ENCODE assay signal across 11 mouse cellular contexts in the genomic region with DNA sequence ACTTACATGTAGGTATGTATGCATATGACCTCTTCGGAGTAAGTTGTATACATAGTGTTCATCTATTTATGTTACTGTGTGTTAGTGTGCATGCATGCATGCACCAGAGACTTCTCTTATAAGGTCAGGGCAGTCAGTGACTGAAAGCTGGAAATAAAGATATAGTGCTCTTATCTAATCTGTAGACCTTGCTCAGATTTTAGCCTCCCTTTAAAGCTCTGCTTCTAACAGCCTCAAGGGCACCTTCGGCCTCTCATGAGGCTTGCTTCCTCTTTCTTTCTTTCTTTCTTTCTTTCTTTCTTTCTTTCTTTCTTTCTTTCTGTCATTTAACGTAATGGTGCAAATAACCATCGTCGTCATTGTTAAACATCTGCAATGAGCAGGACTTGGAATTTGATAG. TPM values are rescaled to one million over a fixed set of nuclear protein-coding genes. Genes with fewer than 3 reads are reported as not detected.
DNase-seq lines count a peak whose midpoint lies in the region; ATAC-seq and TF ChIP-seq lines count a peak whose summit lies in the region.
"Had no signal": no experiment of that assay in that cellular context is flagged by ENCODE, and none has a peak within 500 bp of the region (broad histone marks: within the 10 kb centered on the region; RNA-seq: fewer than 3 reads in every experiment).

No protein-coding gene starts in this region.

- intact Hi-C loops in gastrocnemius, adult 2 months (cut with DNase I), result no loop called here

- H3K4me3 ChIP-seq in gastrocnemius, adult 2 months, result peak overlapping the region; percentile 99; the same call in 1 of the 2 replicates
- H3K4me3 ChIP-seq in kidney, embryonic 16.5 days (ENCODE audit: low read length), result no peak overlapping the region
- no peak overlapping the region for H3K4me3 ChIP-seq in kidney, embryonic 15.5 days (replicated peaks)
- peak overlapping the region; percentile 90; the same call in 1 of the 2 replicates for H3K4me3 ChIP-seq in liver, embryonic 12.5 days
- H3K4me3 ChIP-seq in stomach, embryonic 14.5 days (ENCODE audit: low read depth, low read length), result no peak overlapping the region

- no peak for DNase-seq in gastrocnemius, adult 2 months
- DNase-seq in gastrocnemius, postnatal 10 days, result no peak
- no peak for DNase-seq in retina, postnatal 1 day
- DNase-seq: kidney, adult 9 months had no signal

- no peaks in the 10 kb centered on the region for H3K36me3 ChIP-seq in kidney, embryonic 16.5 days (ENCODE audit: insufficient read depth, low read length)
- 0 out of 2 replicates have a peak, but pooled peaks cover 8% of the 10 kb centered on the region for H3K36me3 ChIP-seq in kidney, embryonic 15.5 days
- peaks cover 9% of the 10 kb centered on the region for H3K36me3 ChIP-seq in liver, embryonic 12.5 days
- H3K36me3 ChIP-seq in stomach, embryonic 14.5 days (ENCODE audit: control insufficient read depth, insufficient read depth, low read length), result no peaks in the 10 kb centered on the region

- peak overlapping the region; percentile 87; the same call in 1 of the 2 replicates for H3K4me2 ChIP-seq in kidney, embryonic 16.5 days (replicated peaks; ENCODE audit: low read depth, low read length)
- no peak overlapping the region for H3K4me2 ChIP-seq in kidney, embryonic 15.5 days
- peak overlapping the region; percentile 91 for H3K4me2 ChIP-seq in liver, embryonic 12.5 days
- H3K4me2 ChIP-seq in stomach, embryonic 14.5 days (replicated peaks; ENCODE audit: low read depth, low read length), result no peak overlapping the region; the same call in 1 of the 2 replicates

- H3K9me3 ChIP-seq in kidney, embryonic 16.5 days (ENCODE audit: low read length), result no peaks in the 10 kb centered on the region
- H3K9me3 ChIP-seq in kidney, embryonic 15.5 days (replicated peaks), result no peaks in the 10 kb centered on the region
- H3K9me3 ChIP-seq in liver, embryonic 12.5 days (replicated peaks), result no peaks in the 10 kb centered on the region
- no peaks in the 10 kb centered on the region for H3K9me3 ChIP-seq in stomach, embryonic 14.5 days (ENCODE audit: control insufficient read depth, low read depth, low read length)
- H3K9me3 ChIP-seq: G1E had no signal

- WGBS in kidney, embryonic 16.5 days, result 71% methylated on average over 5 of the region's 5 CpGs
- WGBS in kidney, embryonic 15.5 days, result 79% methylated on average over 5 of the region's 5 CpGs
- WGBS in liver, embryonic 12.5 days (ENCODE audit: insufficient replicate concordance), result 58% methylated on average over 5 of the region's 5 CpGs
- 67% methylated on average over 5 of the region's 5 CpGs for WGBS in stomach, embryonic 14.5 days

- no peak overlapping the region for H3K9ac ChIP-seq in kidney, embryonic 16.5 days (replicated peaks; ENCODE audit: low read length)
- no peak overlapping the region for H3K9ac ChIP-seq in kidney, embryonic 15.5 days
- H3K9ac ChIP-seq in liver, embryonic 12.5 days, result no peak overlapping the region
- H3K9ac ChIP-seq in stomach, embryonic 14.5 days (replicated peaks; ENCODE audit: low read depth, low read length), result no peak overlapping the region

- no peak for TF ChIP-seq CTCF in gastrocnemius, adult 2 months (IDR thresholded peaks at IDR 0.05)

- no peak for ATAC-seq in kidney, embryonic 16.5 days (ENCODE audit: low FRiP score, low TSS enrichment)
- ATAC-seq in kidney, embryonic 15.5 days (replicated peaks; ENCODE audit: low FRiP score), result no peak
- ATAC-seq in liver, embryonic 12.5 days, result no peak
- ATAC-seq in stomach, embryonic 14.5 days (ENCODE audit: insufficient number of reproducible peaks, insufficient read depth, low FRiP score, low read depth), result no peak
- ATAC-seq in erythroblast, adult 5-6 weeks (replicated peaks; ENCODE audit: low FRiP score, poor library complexity, severe bottlenecking), result no peak

- H3K4me1 ChIP-seq in kidney, embryonic 16.5 days (ENCODE audit: insufficient read depth, low read length), result peaks cover 20% of the 10 kb centered on the region
- peaks cover 40% of the 10 kb centered on the region for H3K4me1 ChIP-seq in kidney, embryonic 15.5 days
- peaks cover 27% of the 10 kb centered on the region for H3K4me1 ChIP-seq in liver, embryonic 12.5 days
- peaks cover 12% of the 10 kb centered on the region; the same call in 1 of the 2 replicates for H3K4me1 ChIP-seq in stomach, embryonic 14.5 days (ENCODE audit: control insufficient read depth, insufficient read depth, low read length)

- H3K27ac ChIP-seq in gastrocnemius, adult 2 months, result peak overlapping the region; percentile 97
- no peak overlapping the region for H3K27ac ChIP-seq in kidney, embryonic 16.5 days (ENCODE audit: low read length)
- no peak overlapping the region for H3K27ac ChIP-seq in kidney, embryonic 15.5 days
- H3K27ac ChIP-seq in liver, embryonic 12.5 days, result 0 out of 2 replicates have a peak overlapping the region, but pooled peaks have one; percentile 88
- peak overlapping the region; percentile 95; the same call in 1 of the 2 replicates for H3K27ac ChIP-seq in stomach, embryonic 14.5 days (ENCODE audit: low read length)

- H3K27me3 ChIP-seq in kidney, embryonic 16.5 days (ENCODE audit: insufficient read depth, low read length), result no peaks in the 10 kb centered on the region
- no peaks in the 10 kb centered on the region for H3K27me3 ChIP-seq in kidney, embryonic 15.5 days
- peaks cover 7% of the 10 kb centered on the region; the same call in 1 of the 2 replicates for H3K27me3 ChIP-seq in liver, embryonic 12.5 days (replicated peaks)
- H3K27me3 ChIP-seq in stomach, embryonic 14.5 days (ENCODE audit: control insufficient read depth, insufficient read depth, low read length), result no peaks in the 10 kb centered on the region

RNA-seq across cellular contexts. Expression of gene Ykt6, which starts 1.1 kb away (rescaled TPM):
- 10 to 100 TPM; 37.0 to 46.7 TPM for total RNA-seq in gastrocnemius, adult 2 months (2021)
- total RNA-seq in gastrocnemius, postnatal 10 days (2021), result 10 to 100 TPM; 46.7 to 50.4 TPM
- 56.1 and 61.8 TPM in 2 replicates for polyA plus RNA-seq in kidney, embryonic 16.5 days (2015; fragmentation: Nextera tagmentation; extraction: Ambion mirVana)
- polyA plus RNA-seq in kidney, embryonic 15.5 days (2015; fragmentation: Nextera tagmentation; extraction: Ambion mirVana), result 52.9 and 57.3 TPM in 2 replicates
- 25.2 and 25.7 TPM in 2 replicates for polyA plus RNA-seq in liver, embryonic 12.5 days (2016; fragmentation: Nextera tagmentation; extraction: Ambion mirVana)
- polyA plus RNA-seq in stomach, embryonic 14.5 days (2014; fragmentation: Nextera tagmentation; extraction: Ambion mirVana), result 23.2 and 23.3 TPM in 2 replicates
- total RNA-seq in erythroblast, adult 5-6 weeks (2015; ENCODE audit: low replicate concordance), result 9.8 and 11.3 TPM in 2 replicates
- 6.8 and 22.3 TPM in 2 replicates for total RNA-seq in erythroblast, adult 5-6 weeks (2017; ENCODE audit: low replicate concordance)

RNA-seq across cellular contexts. Expression of gene Gck, which starts 4.6 kb away (rescaled TPM):
- total RNA-seq in gastrocnemius, adult 2 months (2021), result 1 to 10 TPM; 1.8 to 7.8 TPM
- not detected for total RNA-seq in gastrocnemius, postnatal 10 days (2021)
- polyA plus RNA-seq in kidney, embryonic 16.5 days (2015; fragmentation: Nextera tagmentation; extraction: Ambion mirVana), result 1.7 and 2.0 TPM in 2 replicates
- polyA plus RNA-seq in kidney, embryonic 15.5 days (2015; fragmentation: Nextera tagmentation; extraction: Ambion mirVana), result 1.3 and 2.0 TPM in 2 replicates
- polyA plus RNA-seq in liver, embryonic 12.5 days (2016; fragmentation: Nextera tagmentation; extraction: Ambion mirVana), result 0.31 and 0.37 TPM in 2 replicates
- 0.75 and 2.0 TPM in 2 replicates for polyA plus RNA-seq in stomach, embryonic 14.5 days (2014; fragmentation: Nextera tagmentation; extraction: Ambion mirVana)
- not detected in 2 replicates for total RNA-seq in erythroblast, adult 5-6 weeks (2015; ENCODE audit: low replicate concordance)
- total RNA-seq in erythroblast, adult 5-6 weeks (2017; ENCODE audit: low replicate concordance), result not detected in 2 replicates
- polyA plus RNA-seq: G1E had no signal

RNA-seq across cellular contexts. Expression of gene Myl7, which starts 55.9 kb away (rescaled TPM):
- not detected for total RNA-seq in gastrocnemius, adult 2 months (2021)
- not detected for total RNA-seq in gastrocnemius, postnatal 10 days (2021)
- polyA plus RNA-seq in kidney, embryonic 16.5 days (2015; fragmentation: Nextera tagmentation; extraction: Ambion mirVana), result 5.1 and 9.1 TPM in 2 replicates
- 3.9 and 5.8 TPM in 2 replicates for polyA plus RNA-seq in kidney, embryonic 15.5 days (2015; fragmentation: Nextera tagmentation; extraction: Ambion mirVana)
- 21.8 and 22.5 TPM in 2 replicates for polyA plus RNA-seq in liver, embryonic 12.5 days (2016; fragmentation: Nextera tagmentation; extraction: Ambion mirVana)
- polyA plus RNA-seq in stomach, embryonic 14.5 days (2014; fragmentation: Nextera tagmentation; extraction: Ambion mirVana), result 4.9 and 8.4 TPM in 2 replicates
- not detected in 2 replicates for total RNA-seq in erythroblast, adult 5-6 weeks (2015; ENCODE audit: low replicate concordance)
- total RNA-seq in erythroblast, adult 5-6 weeks (2017; ENCODE audit: low replicate concordance), result not detected in 2 replicates
- total RNA-seq: G1E; layer of hippocampus, postnatal 10 days had no signal
- polyA plus RNA-seq: G1E had no signal

Comparison
In these comparisons a context has a peak if more than half of its experiments do, and no peak if none do; other contexts are left out.
1. H3K4me2 ChIP-seq: peak in kidney, embryonic 16.5 days (single experiment) and liver, embryonic 12.5 days (single experiment); none in kidney, embryonic 15.5 days (single experiment) and stomach, embryonic 14.5 days (single experiment).
2. H3K27ac ChIP-seq: peak in gastrocnemius, adult 2 months (single experiment), liver, embryonic 12.5 days (single experiment) and stomach, embryonic 14.5 days (single experiment); none in kidney, embryonic 16.5 days (single experiment) and kidney, embryonic 15.5 days (single experiment).
3. H3K4me3 ChIP-seq: peak in gastrocnemius, adult 2 months (single experiment) and liver, embryonic 12.5 days (single experiment); none in kidney, embryonic 16.5 days (single experiment), kidney, embryonic 15.5 days (single experiment) and stomach, embryonic 14.5 days (single experiment).